Mouse (Mus musculus): ENCODE measurements around the gene Zp1. TPM values are rescaled to one million over a fixed set of nuclear protein-coding genes. Genes with fewer than 3 reads are reported as not detected.

Zp1 gene
- polyA plus RNA-seq, 1 experiment = 0.05 TPM

DNA sequence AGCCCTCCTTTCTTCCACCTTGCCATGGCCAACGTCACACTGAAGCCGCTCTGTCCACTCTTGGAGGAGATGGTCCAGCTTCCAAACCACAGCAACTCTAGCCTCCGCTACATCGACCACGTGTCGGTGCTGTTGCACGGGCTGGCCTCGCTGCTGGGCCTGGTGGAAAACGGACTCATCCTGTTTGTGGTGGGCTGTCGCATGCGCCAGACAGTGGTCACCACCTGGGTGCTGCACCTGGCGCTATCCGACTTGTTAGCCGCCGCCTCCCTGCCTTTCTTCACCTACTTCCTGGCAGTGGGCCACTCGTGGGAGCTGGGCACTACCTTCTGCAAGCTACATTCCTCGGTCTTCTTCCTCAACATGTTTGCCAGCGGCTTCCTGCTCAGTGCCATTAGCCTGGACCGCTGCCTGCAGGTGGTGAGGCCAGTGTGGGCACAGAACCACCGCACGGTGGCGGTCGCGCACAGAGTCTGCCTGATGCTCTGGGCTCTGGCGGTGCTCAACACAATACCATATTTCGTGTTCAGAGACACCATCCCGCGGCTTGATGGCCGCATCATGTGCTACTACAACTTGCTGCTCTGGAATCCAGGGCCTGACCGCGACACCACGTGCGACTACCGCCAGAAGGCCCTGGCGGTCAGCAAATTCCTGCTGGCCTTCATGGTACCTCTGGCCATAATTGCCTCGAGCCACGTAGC lies 19.8 kb upstream of the Zp1 start:
- Histone ChIP-seq H3K36me3 (ENCODE audit: control insufficient read depth, insufficient read depth) (peaks cover 19% of the 10 kb centered on the region), H3K4me3 (no peak overlapping the region), H3K4me2 (ENCODE audit: low read depth) (no peak overlapping the region), H3K27me3 (ENCODE audit: control insufficient read depth, insufficient read depth, insufficient read length) (no peaks in the 10 kb centered on the region), H3ac (ENCODE audit: control insufficient read depth, insufficient read length) (no peak overlapping the region), H3K79me2 (ENCODE audit: control insufficient read depth, insufficient read depth) (no peaks in the 10 kb centered on the region)
- no peak for TF ChIP-seq MAX (IDR thresholded peaks at IDR 0.05; ENCODE audit: low read depth)
- TF ChIP-seq TCF12 (IDR thresholded peaks at IDR 0.05; ENCODE audit: insufficient read depth, poor library complexity, severe bottlenecking) = no peak
- no peak for TF ChIP-seq E2F4 (IDR thresholded peaks at IDR 0.05; ENCODE audit: insufficient read depth)
- no peak for TF ChIP-seq POLR2AphosphoS2 (IDR thresholded peaks at IDR 0.05; ENCODE audit: insufficient read length, low read depth)
- no peak for TF ChIP-seq SRF (IDR thresholded peaks at IDR 0.05; ENCODE audit: control insufficient read depth, insufficient read length, low read depth)
- TF ChIP-seq USF1 (IDR thresholded peaks at IDR 0.05; ENCODE audit: low read depth) = no peak
- no peak for TF ChIP-seq REST (IDR thresholded peaks at IDR 0.05; ENCODE audit: insufficient read depth, insufficient read length)
- no peak for TF ChIP-seq MYOG (IDR thresholded peaks at IDR 0.05; ENCODE audit: control insufficient read depth in 1 of 3, insufficient read depth in 1 of 3, insufficient read length in 2 of 3, low read depth in 2 of 3)
- TF ChIP-seq CEBPB (IDR thresholded peaks at IDR 0.05; ENCODE audit: insufficient read depth, poor library complexity, severe bottlenecking) = no peak
- no peak for TF ChIP-seq POLR2A (IDR thresholded peaks at IDR 0.05; ENCODE audit: insufficient read length, low read depth)
- TF ChIP-seq MYOD1 (IDR thresholded peaks at IDR 0.05; ENCODE audit: control insufficient read depth in 1 of 3, insufficient read length in 2 of 3, low read depth in 2 of 3) = no peak
- no peak for TF ChIP-seq TCF3 (IDR thresholded peaks at IDR 0.05; ENCODE audit: insufficient read length, low read depth)

DNA sequence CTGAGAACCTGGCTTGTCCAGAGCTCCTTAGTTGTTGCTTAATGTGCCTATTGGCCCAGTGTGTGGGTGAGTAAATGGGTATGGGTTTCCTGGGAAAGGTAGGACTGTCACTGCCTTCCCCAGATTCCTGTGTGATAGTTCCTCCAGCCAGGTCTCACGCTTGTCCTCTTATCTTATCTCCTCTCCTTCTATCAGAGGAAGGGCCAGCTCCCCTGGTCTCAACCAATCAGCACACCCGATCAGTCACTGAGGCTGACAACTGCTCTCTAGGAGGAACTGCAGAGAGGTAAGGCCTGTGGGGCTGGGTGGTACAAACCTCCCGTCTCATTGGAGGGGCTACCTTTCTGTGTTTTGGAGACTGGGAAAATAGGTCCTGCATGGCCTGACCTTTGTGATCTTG lies 18.3 kb upstream of the Zp1 start:
- Histone ChIP-seq H3K79me2 (ENCODE audit: control insufficient read depth, insufficient read depth) (no peaks in the 10 kb centered on the region), H3K36me3 (ENCODE audit: control insufficient read depth, insufficient read depth) (peaks cover 19% of the 10 kb centered on the region), H3K4me2 (ENCODE audit: low read depth) (no peak overlapping the region), H3K4me3 (no peak overlapping the region), H3K27me3 (ENCODE audit: control insufficient read depth, insufficient read depth, insufficient read length) (no peaks in the 10 kb centered on the region), H3ac (ENCODE audit: control insufficient read depth, insufficient read length) (no peak overlapping the region)
- TF ChIP-seq MYOD1 (IDR thresholded peaks at IDR 0.05; ENCODE audit: control insufficient read depth in 1 of 3, insufficient read length in 2 of 3, low read depth in 2 of 3) = no peak
- no peak for TF ChIP-seq TCF3 (IDR thresholded peaks at IDR 0.05; ENCODE audit: insufficient read length, low read depth)
- TF ChIP-seq MAX (IDR thresholded peaks at IDR 0.05; ENCODE audit: low read depth) = no peak
- TF ChIP-seq MYOG (IDR thresholded peaks at IDR 0.05; ENCODE audit: control insufficient read depth in 1 of 3, insufficient read depth in 1 of 3, insufficient read length in 2 of 3, low read depth in 2 of 3) = no peak
- no peak for TF ChIP-seq POLR2A (IDR thresholded peaks at IDR 0.05; ENCODE audit: insufficient read length, low read depth)
- no peak for TF ChIP-seq CEBPB (IDR thresholded peaks at IDR 0.05; ENCODE audit: insufficient read depth, poor library complexity, severe bottlenecking)
- TF ChIP-seq POLR2AphosphoS2 (IDR thresholded peaks at IDR 0.05; ENCODE audit: insufficient read length, low read depth) = no peak
- TF ChIP-seq E2F4 (IDR thresholded peaks at IDR 0.05; ENCODE audit: insufficient read depth) = no peak

DNA sequence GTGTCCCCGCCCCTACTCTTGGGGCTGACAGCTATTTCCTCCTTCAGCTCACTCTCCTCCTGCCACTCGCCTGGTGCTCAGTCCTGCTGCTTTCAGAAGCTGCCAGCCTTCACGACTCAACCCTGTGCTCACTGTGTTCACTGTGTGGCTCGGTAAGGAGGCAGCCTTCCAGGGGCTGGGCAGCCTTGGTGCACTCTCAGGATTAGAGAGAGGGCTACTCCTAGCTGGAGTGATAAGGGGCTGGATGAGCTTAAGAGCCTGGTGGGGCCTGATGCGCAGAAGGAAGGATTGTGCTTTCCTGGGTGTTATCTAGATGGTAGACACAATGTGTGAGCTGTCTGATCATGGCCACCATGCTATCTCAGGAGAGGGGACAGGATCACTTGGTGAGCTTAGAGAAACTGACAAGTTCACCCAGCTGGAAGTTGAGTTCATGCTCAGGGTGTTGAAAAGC lies 16.7 kb upstream of the Zp1 start, which contains the start of gene Ptgdr2:
Ptgdr2 (plus strand) TSS at position 51 of the 454 bp plus-strand sequence.
- Histone ChIP-seq H3K79me2 (ENCODE audit: control insufficient read depth, insufficient read depth) (no peaks in the 10 kb centered on the region), H3K36me3 (ENCODE audit: control insufficient read depth, insufficient read depth) (peaks cover 12% of the 10 kb centered on the region), H3K27me3 (ENCODE audit: control insufficient read depth, insufficient read depth, insufficient read length) (no peaks in the 10 kb centered on the region), H3ac (ENCODE audit: control insufficient read depth, insufficient read length) (no peak within 1 kb of the TSS), H3K4me3 (no peak within 1 kb of the TSS), H3K4me2 (ENCODE audit: low read depth) (no peak within 1 kb of the TSS)
- no peak for TF ChIP-seq USF1 (IDR thresholded peaks at IDR 0.05; ENCODE audit: low read depth)
- TF ChIP-seq REST (IDR thresholded peaks at IDR 0.05; ENCODE audit: insufficient read depth, insufficient read length) = no peak
- TF ChIP-seq POLR2AphosphoS2 (IDR thresholded peaks at IDR 0.05; ENCODE audit: insufficient read length, low read depth) = no peak
- TF ChIP-seq MAX (IDR thresholded peaks at IDR 0.05; ENCODE audit: low read depth) = no peak
- no peak for TF ChIP-seq TCF3 (IDR thresholded peaks at IDR 0.05; ENCODE audit: insufficient read length, low read depth)
- no peak for TF ChIP-seq POLR2A (IDR thresholded peaks at IDR 0.05; ENCODE audit: insufficient read length, low read depth)
- TF ChIP-seq MYOD1 (IDR thresholded peaks at IDR 0.05; ENCODE audit: control insufficient read depth in 1 of 3, insufficient read length in 2 of 3, low read depth in 2 of 3) = no peak
- no peak for TF ChIP-seq TCF12 (IDR thresholded peaks at IDR 0.05; ENCODE audit: insufficient read depth, poor library complexity, severe bottlenecking)
- TF ChIP-seq CEBPB (IDR thresholded peaks at IDR 0.05; ENCODE audit: insufficient read depth, poor library complexity, severe bottlenecking) = no peak
- TF ChIP-seq MYOG (IDR thresholded peaks at IDR 0.05; ENCODE audit: control insufficient read depth in 1 of 3, insufficient read depth in 1 of 3, insufficient read length in 2 of 3, low read depth in 2 of 3) = no peak
- TF ChIP-seq SRF (IDR thresholded peaks at IDR 0.05; ENCODE audit: control insufficient read depth, insufficient read length, low read depth) = no peak
- TF ChIP-seq E2F4 (IDR thresholded peaks at IDR 0.05; ENCODE audit: insufficient read depth) = no peak

DNA sequence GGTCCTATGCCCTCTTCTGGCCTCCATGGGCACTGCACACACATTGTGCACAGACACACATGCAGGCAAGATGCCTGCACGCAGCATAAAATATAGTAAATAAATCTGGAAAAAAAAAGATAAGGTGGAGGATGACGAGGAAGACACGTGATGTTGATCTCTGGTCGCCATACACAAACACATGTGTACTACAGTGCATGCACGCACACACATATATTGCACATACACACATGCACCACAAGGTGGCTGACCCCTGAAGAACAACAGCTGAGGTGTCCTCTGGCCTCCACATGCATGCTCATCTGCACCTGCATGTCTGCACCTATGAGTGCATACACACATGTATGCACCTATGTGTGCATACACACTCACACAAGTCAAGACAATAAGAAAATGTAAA lies 15.6 kb upstream of the Zp1 start:
- no peaks in the 10 kb centered on the region for H3K27me3 ChIP-seq (ENCODE audit: control insufficient read depth, insufficient read depth, insufficient read length)
- no peak overlapping the region for H3K4me3 ChIP-seq
- TF ChIP-seq MYOD1 (IDR thresholded peaks at IDR 0.05; ENCODE audit: control insufficient read depth in 1 of 3, insufficient read length in 2 of 3, low read depth in 2 of 3) = no peak
- TF ChIP-seq CEBPB (IDR thresholded peaks at IDR 0.05; ENCODE audit: insufficient read depth, poor library complexity, severe bottlenecking) = no peak
- TF ChIP-seq MYOG (IDR thresholded peaks at IDR 0.05; ENCODE audit: control insufficient read depth in 1 of 3, insufficient read depth in 1 of 3, insufficient read length in 2 of 3, low read depth in 2 of 3) = no peak
- no peak for TF ChIP-seq TCF12 (IDR thresholded peaks at IDR 0.05; ENCODE audit: insufficient read depth, poor library complexity, severe bottlenecking)
- TF ChIP-seq TCF3 (IDR thresholded peaks at IDR 0.05; ENCODE audit: insufficient read length, low read depth) = no peak
- no peak for TF ChIP-seq POLR2A (IDR thresholded peaks at IDR 0.05; ENCODE audit: insufficient read length, low read depth)
- no peak for TF ChIP-seq E2F4 (IDR thresholded peaks at IDR 0.05; ENCODE audit: insufficient read depth)
- TF ChIP-seq USF1 (IDR thresholded peaks at IDR 0.05; ENCODE audit: low read depth) = no peak
- TF ChIP-seq MAX (IDR thresholded peaks at IDR 0.05; ENCODE audit: low read depth) = no peak
- no peak for TF ChIP-seq POLR2AphosphoS2 (IDR thresholded peaks at IDR 0.05; ENCODE audit: insufficient read length, low read depth)
- no peak for TF ChIP-seq SRF (IDR thresholded peaks at IDR 0.05; ENCODE audit: control insufficient read depth, insufficient read length, low read depth)
- TF ChIP-seq REST (IDR thresholded peaks at IDR 0.05; ENCODE audit: insufficient read depth, insufficient read length) = no peak
- no peaks in the 10 kb centered on the region for H3K79me2 ChIP-seq (ENCODE audit: control insufficient read depth, insufficient read depth)
- no peak overlapping the region for H3K4me2 ChIP-seq (ENCODE audit: low read depth)
- no peak overlapping the region for H3ac ChIP-seq (ENCODE audit: control insufficient read depth, insufficient read length)
- H3K36me3 ChIP-seq (ENCODE audit: control insufficient read depth, insufficient read depth) = peaks cover under 1% of the 10 kb centered on the region

Measured in myocyte (in vitro differentiated cells).